ENCODE assay signal across 20 mouse cellular contexts in the genomic region with DNA sequence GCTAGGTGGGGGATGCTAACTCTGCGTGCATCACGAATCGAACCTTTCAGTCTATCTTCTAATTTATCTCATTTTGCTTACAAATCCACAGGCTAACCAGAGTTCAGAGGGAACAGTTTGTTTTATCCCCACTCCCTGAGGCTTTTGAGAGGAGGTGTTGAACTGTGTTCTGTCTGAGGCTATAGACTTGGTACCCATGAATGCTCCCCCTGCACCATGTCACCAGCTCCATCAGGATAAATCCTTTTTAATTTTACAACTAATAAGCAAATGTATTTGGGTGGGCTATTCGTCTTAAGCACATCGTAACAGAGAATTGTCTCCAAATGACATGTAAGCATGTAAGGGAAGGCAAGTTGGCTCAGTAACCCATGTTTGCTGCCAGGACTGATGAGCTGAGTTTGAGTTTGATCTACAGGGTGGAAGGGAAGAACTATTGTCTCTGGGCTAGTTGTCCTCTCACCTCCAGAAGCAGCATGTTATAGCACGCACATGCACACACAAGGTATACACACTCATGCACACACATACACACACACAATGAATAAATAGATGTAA.
DNase-seq lines count a peak whose midpoint lies in the region; ATAC-seq and TF ChIP-seq lines count a peak whose summit lies in the region.
"Had no signal": no experiment of that assay in that cellular context is flagged by ENCODE, and none has a peak within 500 bp of the region (broad histone marks: within the 10 kb centered on the region; RNA-seq: fewer than 3 reads in every experiment).

No protein-coding gene starts in this region.

- H3K27ac ChIP-seq in lung, embryonic 14.5 days (ENCODE audit: low read depth): peak overlapping the region; percentile 63; the same call in 1 of the 2 replicates
- peak overlapping the region; percentile 76 for H3K27ac ChIP-seq in lung, embryonic 15.5 days
- peak overlapping the region; percentile 84 for H3K27ac ChIP-seq in lung, embryonic 16.5 days (ENCODE audit: low read length)
- no peak overlapping the region for H3K27ac ChIP-seq in lung, postnatal 0 days (ENCODE audit: low read length)

- H3K4me3 ChIP-seq in lung, embryonic 14.5 days (ENCODE audit: low read depth, low read length): no peak overlapping the region
- H3K4me3 ChIP-seq in lung, embryonic 15.5 days: no peak overlapping the region
- H3K4me3 ChIP-seq in lung, embryonic 16.5 days (ENCODE audit: low read length): no peak overlapping the region
- H3K4me3 ChIP-seq in lung, postnatal 0 days (ENCODE audit: low read depth, low read length): no peak overlapping the region

- H3K27me3 ChIP-seq in lung, embryonic 14.5 days (ENCODE audit: insufficient read depth, low read length): no peaks in the 10 kb centered on the region
- no peaks in the 10 kb centered on the region for H3K27me3 ChIP-seq in lung, embryonic 15.5 days
- no peaks in the 10 kb centered on the region for H3K27me3 ChIP-seq in lung, embryonic 16.5 days (ENCODE audit: control insufficient read depth, insufficient read depth, low read depth, low read length)
- H3K27me3 ChIP-seq in lung, postnatal 0 days (replicated peaks; ENCODE audit: insufficient read depth, low read length): no peaks in the 10 kb centered on the region
- H3K27me3 ChIP-seq: Patski had no signal

- H3K4me2 ChIP-seq in lung, embryonic 14.5 days: 0 out of 2 replicates have a peak overlapping the region, but pooled peaks have one; percentile 10
- H3K4me2 ChIP-seq in lung, embryonic 15.5 days: peak overlapping the region; percentile 4; the same call in 1 of the 2 replicates
- H3K4me2 ChIP-seq in lung, embryonic 16.5 days (ENCODE audit: low read depth, low read length): no peak overlapping the region
- H3K4me2 ChIP-seq in lung, postnatal 0 days (replicated peaks; ENCODE audit: low read depth, low read length): no peak overlapping the region

- H3K9ac ChIP-seq in lung, embryonic 14.5 days: no peak overlapping the region
- no peak overlapping the region for H3K9ac ChIP-seq in lung, embryonic 15.5 days
- H3K9ac ChIP-seq in lung, embryonic 16.5 days (ENCODE audit: low read length): no peak overlapping the region
- no peak overlapping the region for H3K9ac ChIP-seq in lung, postnatal 0 days (replicated peaks; ENCODE audit: low read depth)

- no peaks in the 10 kb centered on the region for H3K36me3 ChIP-seq in lung, embryonic 14.5 days (ENCODE audit: insufficient read depth)
- H3K36me3 ChIP-seq in lung, embryonic 15.5 days: no peaks in the 10 kb centered on the region
- H3K36me3 ChIP-seq in lung, embryonic 16.5 days (ENCODE audit: control insufficient read depth, insufficient read depth, low read length): no peaks in the 10 kb centered on the region
- no peaks in the 10 kb centered on the region for H3K36me3 ChIP-seq in lung, postnatal 0 days (ENCODE audit: insufficient read depth, low read length)
- H3K36me3 ChIP-seq: G1E had no signal

- peak; percentile 84 for DNase-seq in lung, embryonic 14.5 days
- DNase-seq in lung, adult 18-20 months: no peak
- no peak for DNase-seq in lung, postnatal 14 days
- no peak for DNase-seq in lung, postnatal 0 days (ENCODE audit: low spot score)
- DNase-seq: adrenal gland, adult 2 months; adrenal gland, adult 8-10 months; adrenal gland, postnatal 10 days; adrenal gland, postnatal 14 days; adrenal gland, postnatal 25 days; adrenal gland, postnatal 36 days; B cell, adult 2 months; cerebellum, adult 11 months; cerebellum, adult 11-12 months; cerebellum, adult 18-20 months had no signal

- WGBS in lung, embryonic 14.5 days: 45% methylated on average over 6 of the region's 6 CpGs
- WGBS in lung, embryonic 15.5 days: 44% methylated on average over 6 of the region's 6 CpGs
- WGBS in lung, embryonic 16.5 days: 56% methylated on average over 6 of the region's 6 CpGs
- 54% methylated on average over 6 of the region's 6 CpGs for WGBS in lung, postnatal 0 days

- H3K4me1 ChIP-seq in lung, embryonic 14.5 days (ENCODE audit: insufficient read depth): peaks cover 18% of the 10 kb centered on the region
- H3K4me1 ChIP-seq in lung, embryonic 15.5 days: peaks cover 50% of the 10 kb centered on the region
- peaks cover 14% of the 10 kb centered on the region for H3K4me1 ChIP-seq in lung, embryonic 16.5 days (replicated peaks; ENCODE audit: control insufficient read depth, insufficient read depth, low read length)
- H3K4me1 ChIP-seq in lung, postnatal 0 days (ENCODE audit: insufficient read depth, low read depth, low read length): no peaks in the 10 kb centered on the region

- no peak for TF ChIP-seq CTCF in lung, embryonic 14.5 days (IDR thresholded peaks at IDR 0.05; ENCODE audit: low read depth)
- no peak for TF ChIP-seq CTCF in lung, postnatal 0 days (IDR thresholded peaks at IDR 0.05)

- ATAC-seq in lung, embryonic 14.5 days (ENCODE audit: insufficient read depth): peak; percentile 51; the same call in 1 of the 2 replicates
- ATAC-seq in lung, embryonic 15.5 days (ENCODE audit: borderline replicate concordance, extremely low read depth, low FRiP score, low TSS enrichment): peak; percentile 49; the same call in 1 of the 2 replicates
- peak; percentile 63 for ATAC-seq in lung, embryonic 16.5 days (ENCODE audit: low read depth)
- no peak for ATAC-seq in lung, postnatal 0 days
- ATAC-seq: activated CD4-positive, CD25-positive, alpha-beta regulatory T cell, adult 4 months; CD4-positive, CD25-positive, alpha-beta regulatory T cell, adult 4 months; Patski had no signal

- no peak for TF ChIP-seq EP300 in lung, postnatal 0 days (IDR thresholded peaks at IDR 0.05)

- H3K9me3 ChIP-seq in lung, embryonic 14.5 days (ENCODE audit: low read depth, low read length): no peaks in the 10 kb centered on the region
- H3K9me3 ChIP-seq in lung, embryonic 15.5 days: no peaks in the 10 kb centered on the region
- H3K9me3 ChIP-seq in lung, embryonic 16.5 days (ENCODE audit: control insufficient read depth, low read length): no peaks in the 10 kb centered on the region
- H3K9me3 ChIP-seq in lung, postnatal 0 days (ENCODE audit: low read length): no peaks in the 10 kb centered on the region; the same call in 1 of the 2 replicates

Comparison
In these comparisons a context has a peak if more than half of its experiments do, and no peak if none do; other contexts are left out.
1. H3K4me2 ChIP-seq: peak in lung, embryonic 14.5 days (single experiment) and lung, embryonic 15.5 days (single experiment); none in lung, embryonic 16.5 days (single experiment) and lung, postnatal 0 days (single experiment).